Mouse (Mus musculus): Measurements from ENCODE around the gene Vmn1r2.
"Not testable (repeated sequence)": the region's sequence is repeated elsewhere in the genome, so short reads cannot be mapped to it uniquely, and the experiment has no call there.

Vmn1r2 gene

GRCm38 (mm10) chr4:3167020-3167419 is at the start of gene Vmn1r2:
Gene Vmn1r2 (plus strand): TSS chr4:3167320.
- in situ Hi-C loops (cut with MboI; ENCODE audit: low sequenced_read_pairs), result not testable (repeated sequence)

- in situ Hi-C loops (cut with MboI; ENCODE audit: low sequenced_read_pairs), result not testable (repeated sequence)
Measured at GRCm38 (mm10) chr4:3147926-3148325, 19.2 kb upstream of the Vmn1r2 start.

GRCm38 (mm10) chr4:3153320-3153719 is 13.8 kb upstream of the Vmn1r2 start:
- in situ Hi-C loops (cut with MboI; ENCODE audit: low sequenced_read_pairs), result not testable (repeated sequence)

- in situ Hi-C loops (cut with MboI; ENCODE audit: low sequenced_read_pairs), result not testable (repeated sequence)
Measured at GRCm38 (mm10) chr4:3164429-3164828, 2.7 kb upstream of the Vmn1r2 start.

GRCm38 (mm10) chr4:3165046-3165445 is 2.1 kb upstream of the Vmn1r2 start:
- in situ Hi-C loops (cut with MboI; ENCODE audit: low sequenced_read_pairs), result no loop called here

GRCm38 (mm10) chr4:3174586-3174985 is 7.5 kb downstream of the Vmn1r2 start:
- in situ Hi-C loops (cut with MboI; ENCODE audit: low sequenced_read_pairs), result not testable (repeated sequence)

GRCm38 (mm10) chr4:3175756-3176155 is 8.6 kb downstream of the Vmn1r2 start:
- in situ Hi-C loops (cut with MboI; ENCODE audit: low sequenced_read_pairs), result not testable (repeated sequence)

- in situ Hi-C loops (cut with MboI; ENCODE audit: low sequenced_read_pairs), result not testable (repeated sequence)
Measured at GRCm38 (mm10) chr4:3176195-3176594, 9.1 kb downstream of the Vmn1r2 start.

- in situ Hi-C loops (cut with MboI; ENCODE audit: low sequenced_read_pairs), result not testable (repeated sequence)
Measured at GRCm38 (mm10) chr4:3176746-3177490, 9.8 kb downstream of the Vmn1r2 start.

GRCm38 (mm10) chr4:3185258-3185657 is 18.1 kb downstream of the Vmn1r2 start, which contains the start of gene Vmn1r3:
Gene Vmn1r3 (minus strand): TSS chr4:3185358.
- in situ Hi-C loops (cut with MboI; ENCODE audit: low sequenced_read_pairs), result not testable (repeated sequence)

- in situ Hi-C loops (cut with MboI; ENCODE audit: low sequenced_read_pairs), result not testable (repeated sequence)
Measured at GRCm38 (mm10) chr4:3209643-3210217, 42.6 kb downstream of the Vmn1r2 start.

GRCm38 (mm10) chr4:3213349-3213748 is 46.2 kb downstream of the Vmn1r2 start:
- in situ Hi-C loops (cut with MboI; ENCODE audit: low sequenced_read_pairs), result not testable (repeated sequence)

GRCm38 (mm10) chr4:3216382-3216781 is 49.3 kb downstream of the Vmn1r2 start:
- in situ Hi-C loops (cut with MboI; ENCODE audit: low sequenced_read_pairs), result not testable (repeated sequence)
